Mouse (Mus musculus) ovary, postnatal 10 days (tissue): ENCODE data around the gene D10Wsu102e.

Experiments
- DNase-seq: peaks from one replicate; pipeline ENCODE4 v3.0.0; 2022; ENCODE audit warnings: low spot score

D10Wsu102e gene

DNA sequence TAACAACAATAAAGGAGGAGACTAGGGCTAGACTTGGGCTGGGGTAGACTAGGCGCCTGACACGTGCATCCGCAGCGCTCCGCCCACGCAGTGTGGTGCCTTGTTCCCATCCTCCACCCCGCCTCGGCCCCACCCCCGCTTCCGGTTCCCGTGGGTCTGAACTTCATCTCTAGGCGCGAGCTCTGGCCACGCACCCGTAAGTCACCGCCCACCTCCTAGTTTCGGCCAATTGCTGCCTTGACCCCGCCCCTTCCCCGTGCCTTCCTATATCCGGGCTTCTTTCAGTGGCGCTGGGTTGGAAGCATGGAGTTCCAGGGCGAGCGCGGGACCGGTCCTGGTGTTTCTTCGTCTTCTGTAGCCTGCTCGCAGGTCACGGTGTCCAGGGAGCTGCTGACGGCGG is at the start of gene D10Wsu102e:
Gene D10Wsu102e (plus strand): TSS at position 266 of the 400 bp plus-strand sequence.
- DNase-seq, result peak; percentile 87

DNA sequence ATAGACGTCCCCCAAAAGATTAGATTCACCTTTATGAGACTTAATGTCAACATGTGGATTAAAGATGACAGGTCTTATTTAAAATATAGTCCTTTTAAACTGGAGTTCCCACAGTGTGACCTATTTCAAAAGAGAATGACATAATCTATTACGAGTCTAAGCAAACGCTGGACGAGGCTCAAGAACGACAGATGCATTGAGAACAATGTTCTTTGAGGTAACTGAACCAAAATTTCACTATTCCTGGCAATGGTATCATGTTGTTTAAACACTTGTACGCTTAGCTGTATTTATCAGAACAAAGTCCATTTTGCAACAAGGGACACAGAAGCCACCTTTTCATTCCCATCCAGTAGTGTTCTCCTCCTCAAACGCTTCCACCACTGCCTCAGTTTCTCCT is 49.7 kb upstream of the D10Wsu102e start:
- DNase-seq, result no peak

DNA sequence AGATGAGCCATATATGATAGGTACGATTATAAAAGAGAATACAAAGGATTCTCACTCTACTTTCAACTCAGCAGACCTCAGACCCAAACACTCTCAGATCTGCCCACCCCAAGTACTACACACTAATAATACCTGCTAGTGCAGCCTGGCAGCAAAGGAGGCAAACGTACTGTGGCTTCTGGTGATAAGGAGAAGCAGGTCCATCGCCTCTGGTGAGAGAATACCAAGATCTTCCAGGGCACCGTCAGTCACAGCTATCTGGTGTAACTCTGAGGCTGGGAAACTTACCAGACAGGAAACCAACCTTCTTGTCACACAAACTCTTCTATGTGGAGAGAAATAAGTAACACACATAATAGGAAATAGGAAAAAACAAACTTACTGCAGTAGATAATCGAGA is 47.0 kb upstream of the D10Wsu102e start:
- DNase-seq, result no peak

DNA sequence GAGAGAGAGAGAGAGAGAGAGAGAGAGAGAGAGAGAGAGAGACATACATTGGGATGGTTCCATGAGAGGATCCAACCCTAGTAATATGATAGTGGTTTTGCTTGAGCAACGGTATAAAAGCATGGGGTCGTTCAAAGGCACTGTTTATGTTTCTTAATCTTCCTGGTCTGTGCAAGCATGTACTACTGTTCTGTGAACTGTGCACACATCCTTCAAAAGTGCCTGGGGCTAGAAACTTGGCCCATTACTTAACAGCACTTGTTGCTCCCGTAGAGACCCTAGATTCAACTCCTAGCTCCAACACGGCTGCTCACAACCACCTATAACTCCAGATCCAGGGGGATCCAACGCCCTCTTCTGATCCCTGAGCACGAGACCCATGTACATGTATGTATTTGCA is 39.6 kb upstream of the D10Wsu102e start:
- DNase-seq, result no peak

DNA sequence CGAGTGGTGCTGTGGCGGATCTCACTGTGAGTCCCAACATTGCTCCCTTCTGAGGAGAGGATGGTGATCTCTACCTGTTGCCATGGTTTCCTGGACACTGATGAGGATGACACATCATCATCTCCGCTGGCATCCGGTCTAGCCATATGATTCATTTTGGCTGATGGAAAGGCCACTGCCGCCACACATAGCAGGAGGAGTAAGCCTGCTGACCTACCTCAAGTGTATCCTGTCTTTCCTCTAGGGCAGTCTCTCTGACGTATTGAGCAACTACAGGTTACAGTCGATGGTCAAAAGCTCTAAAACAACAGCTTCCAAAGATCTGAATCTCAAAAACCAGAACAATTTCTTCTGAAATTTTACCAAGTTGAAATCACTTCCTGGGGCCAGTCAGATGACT is 39.2 kb upstream of the D10Wsu102e start:
- DNase-seq, result no peak

DNA sequence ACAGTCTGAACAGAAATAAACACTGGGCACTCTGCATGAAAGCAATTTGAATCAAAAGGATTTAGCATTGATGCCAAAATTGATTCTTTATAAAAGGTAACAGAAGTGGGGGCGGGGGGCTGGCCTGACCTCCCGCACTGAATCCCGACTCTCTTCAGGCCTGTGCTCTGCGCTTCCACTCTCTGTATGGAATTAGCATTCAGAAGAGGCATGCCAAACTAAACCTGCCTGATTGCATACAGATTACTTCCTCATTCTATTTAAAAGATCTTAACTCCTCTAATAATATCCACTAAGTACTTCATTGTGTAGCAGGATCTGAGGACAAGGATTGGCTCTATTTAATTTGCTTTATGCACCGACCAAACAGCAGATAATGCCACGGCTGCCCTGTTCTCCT is 38.5 kb upstream of the D10Wsu102e start:
- no peak for DNase-seq

DNA sequence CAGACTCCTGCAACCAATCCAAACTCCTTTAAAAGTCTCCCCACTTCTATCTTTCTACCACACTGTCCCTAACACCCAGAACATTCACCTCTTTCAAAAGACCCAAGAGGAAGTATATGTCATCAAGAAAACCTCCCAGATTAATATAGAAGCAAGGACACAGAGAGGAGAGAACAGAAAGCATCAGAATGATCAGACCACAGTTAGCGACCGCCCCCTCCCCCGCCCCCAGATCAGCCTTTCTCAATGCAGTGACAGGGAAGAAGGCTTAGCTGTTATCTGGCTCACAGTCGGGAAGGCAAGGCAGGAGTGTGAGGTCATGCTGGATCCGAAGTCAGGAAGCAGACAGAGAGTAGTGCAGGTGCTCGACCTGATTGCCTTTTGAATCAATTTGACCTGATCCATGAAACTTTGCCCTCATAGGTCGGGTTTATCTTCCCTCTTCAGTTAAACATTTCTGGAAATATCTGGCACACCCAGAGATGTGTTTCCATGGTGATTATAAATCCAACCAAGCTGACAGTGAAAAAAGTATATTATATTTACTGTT is 37.4 kb upstream of the D10Wsu102e start:
- DNase-seq, result no peak

DNA sequence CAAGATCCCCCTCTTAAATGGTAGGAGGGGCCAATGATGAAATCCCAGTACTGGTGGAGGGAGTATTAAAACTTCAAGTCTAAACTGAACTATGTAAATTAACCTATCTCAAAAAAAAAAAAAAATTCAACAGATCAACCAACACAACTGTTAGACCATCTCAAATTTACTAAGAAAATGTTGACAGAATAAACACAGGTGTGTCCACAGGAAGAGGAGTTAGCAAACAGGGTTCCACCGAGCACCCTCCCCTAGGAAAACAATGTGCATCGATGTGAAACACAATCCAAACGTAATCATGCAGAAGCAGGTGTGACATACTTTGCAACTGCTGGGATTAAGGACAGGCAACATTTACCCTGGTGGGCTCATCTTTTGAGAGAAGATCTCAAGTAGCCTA is 35.1 kb upstream of the D10Wsu102e start:
- no peak for DNase-seq

DNA sequence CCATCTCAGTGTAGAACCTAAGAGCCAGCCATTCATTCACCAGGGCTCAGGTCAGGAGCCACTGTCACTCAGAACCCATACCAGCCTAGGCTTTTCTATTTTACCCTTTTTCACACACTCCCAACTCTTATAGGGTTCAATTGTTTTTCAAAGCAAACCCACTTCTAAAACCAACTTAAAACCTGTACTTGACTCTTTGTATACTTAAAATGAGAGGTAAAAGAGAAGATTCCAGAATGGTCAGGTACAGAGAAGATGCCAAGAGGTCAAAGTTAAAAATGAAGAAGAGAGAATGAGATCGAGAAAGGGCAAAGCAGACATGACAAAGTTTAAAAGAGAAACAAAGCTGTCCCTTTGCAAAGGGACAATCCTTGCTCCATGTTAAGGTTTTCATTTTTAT is 34.1 kb upstream of the D10Wsu102e start:
- DNase-seq, result no peak

DNA sequence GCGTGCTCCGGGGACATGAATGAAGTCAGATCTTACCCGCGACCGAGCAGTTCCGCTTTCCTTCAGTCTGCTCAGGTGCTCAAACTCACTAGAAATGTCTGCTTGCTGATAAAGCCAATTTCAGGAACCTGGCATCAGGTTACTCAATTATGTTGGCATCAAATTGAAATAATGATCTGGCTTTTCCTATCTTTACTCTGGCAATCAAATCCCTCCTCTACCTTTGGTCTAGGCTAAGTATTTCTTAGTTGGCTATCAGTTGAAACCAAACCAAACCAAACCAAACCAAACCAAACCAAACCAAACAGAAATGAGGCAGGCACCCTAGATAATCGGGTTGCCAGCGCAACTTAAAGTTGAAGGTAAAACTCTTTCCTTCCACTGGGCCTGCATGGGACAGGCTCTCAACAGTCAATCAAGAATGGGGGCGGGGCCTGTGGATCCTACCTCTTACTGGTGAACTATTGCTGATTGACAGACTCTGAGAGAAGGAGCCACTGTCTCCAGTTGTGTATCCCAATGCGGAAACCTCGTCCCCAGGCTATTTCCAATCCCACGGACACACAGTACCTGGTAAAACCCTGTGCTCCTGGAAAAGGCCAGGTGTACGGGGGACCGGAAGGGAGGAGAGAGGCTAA is 33.3 kb upstream of the D10Wsu102e start:
- no peak for DNase-seq

DNA sequence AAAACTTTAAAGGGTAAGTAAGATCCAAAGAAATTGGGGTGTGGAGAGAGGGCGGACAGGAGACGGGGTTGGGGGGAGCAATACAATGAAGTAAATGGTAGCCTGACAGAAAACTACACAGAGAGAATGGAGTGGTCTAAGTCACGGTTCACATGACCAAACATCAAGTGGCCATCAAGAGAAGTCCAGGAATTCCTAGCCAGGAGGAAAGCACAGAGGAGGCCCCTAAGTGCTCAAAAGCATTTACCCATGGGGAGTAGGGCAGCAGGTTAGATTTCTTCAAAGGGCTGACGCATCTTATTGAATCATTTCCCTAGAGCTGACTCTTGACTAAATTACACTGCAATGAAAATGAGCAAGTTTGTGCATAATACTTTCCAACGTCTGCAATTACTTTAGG is 31.2 kb upstream of the D10Wsu102e start:
- DNase-seq, result no peak

DNA sequence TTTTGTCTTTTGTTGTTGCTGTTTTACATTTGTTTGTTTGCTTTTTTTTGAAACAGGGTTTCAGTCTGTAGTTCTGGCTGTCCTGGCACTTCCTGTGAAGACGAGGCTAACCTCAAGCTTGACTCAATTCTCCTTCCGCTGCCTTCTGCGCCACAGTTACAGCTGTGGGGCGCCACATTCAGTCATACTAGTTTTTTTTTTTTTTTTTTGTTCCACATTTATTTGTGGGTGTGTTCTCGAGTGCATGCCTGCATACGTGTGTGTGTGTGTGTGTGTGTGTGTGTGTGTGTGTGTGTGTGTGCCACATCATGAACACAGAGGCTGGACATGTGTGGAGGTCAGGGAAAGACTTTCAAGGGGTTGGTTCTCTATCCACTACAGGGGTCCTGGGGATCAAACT is 29.7 kb upstream of the D10Wsu102e start:
- DNase-seq, result no peak

DNA sequence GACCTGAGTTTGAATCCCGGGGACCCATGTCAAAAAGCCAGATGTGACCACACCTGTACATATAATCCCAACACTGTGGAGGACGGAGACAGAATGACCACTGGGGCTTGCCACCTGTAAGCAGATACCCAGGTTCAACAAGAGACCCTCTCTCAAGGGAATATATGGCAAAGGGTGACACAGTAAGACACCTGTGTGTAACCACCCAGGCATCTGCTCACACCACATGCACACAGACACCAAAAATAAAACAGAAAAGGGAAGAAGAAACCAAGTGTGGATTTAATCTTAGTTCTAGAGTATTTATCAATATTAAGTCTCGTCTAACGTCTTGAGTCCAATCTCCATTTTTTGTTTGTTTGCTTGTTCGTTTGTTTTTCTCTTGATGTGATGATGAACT is 28.2 kb upstream of the D10Wsu102e start:
- no peak for DNase-seq

DNA sequence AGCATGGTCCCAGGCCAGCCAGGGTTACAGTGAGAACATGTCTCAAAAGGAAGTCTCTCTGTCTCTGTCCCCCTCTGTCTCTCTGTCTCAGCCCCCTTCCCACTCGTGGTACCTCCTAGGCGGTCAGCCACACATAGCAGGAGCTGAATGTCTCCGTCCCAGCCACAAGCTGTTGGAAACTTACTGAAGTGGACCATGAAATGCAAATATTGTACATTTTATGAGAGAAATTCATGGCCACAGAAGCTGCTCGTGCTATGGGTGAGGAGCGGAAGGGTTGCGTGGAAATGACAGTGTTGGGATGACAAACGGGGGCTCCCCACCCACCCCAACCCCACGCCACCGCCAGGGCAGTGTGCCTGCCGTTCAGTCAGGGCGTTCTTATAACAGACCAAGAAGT is 27.4 kb upstream of the D10Wsu102e start:
- DNase-seq, result no peak

DNA sequence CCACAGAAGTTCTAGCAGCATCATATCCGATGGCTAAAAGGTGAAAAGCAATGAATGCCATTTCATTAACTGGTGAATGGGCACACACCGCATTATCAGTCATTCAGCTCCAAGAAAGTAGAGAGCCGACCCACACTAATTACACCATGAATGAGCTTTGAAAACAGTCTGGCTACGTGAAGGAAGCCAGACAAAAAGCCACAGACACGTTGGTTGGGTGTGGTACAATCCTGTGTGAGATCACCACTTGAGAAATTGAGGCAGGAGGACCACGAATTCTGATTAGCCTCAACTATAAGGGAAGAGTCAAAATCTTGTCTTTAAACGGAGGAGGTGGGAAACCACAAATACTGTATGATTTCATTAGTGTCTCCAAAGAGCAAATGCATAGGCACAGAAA is 23.7 kb upstream of the D10Wsu102e start:
- no peak for DNase-seq

DNA sequence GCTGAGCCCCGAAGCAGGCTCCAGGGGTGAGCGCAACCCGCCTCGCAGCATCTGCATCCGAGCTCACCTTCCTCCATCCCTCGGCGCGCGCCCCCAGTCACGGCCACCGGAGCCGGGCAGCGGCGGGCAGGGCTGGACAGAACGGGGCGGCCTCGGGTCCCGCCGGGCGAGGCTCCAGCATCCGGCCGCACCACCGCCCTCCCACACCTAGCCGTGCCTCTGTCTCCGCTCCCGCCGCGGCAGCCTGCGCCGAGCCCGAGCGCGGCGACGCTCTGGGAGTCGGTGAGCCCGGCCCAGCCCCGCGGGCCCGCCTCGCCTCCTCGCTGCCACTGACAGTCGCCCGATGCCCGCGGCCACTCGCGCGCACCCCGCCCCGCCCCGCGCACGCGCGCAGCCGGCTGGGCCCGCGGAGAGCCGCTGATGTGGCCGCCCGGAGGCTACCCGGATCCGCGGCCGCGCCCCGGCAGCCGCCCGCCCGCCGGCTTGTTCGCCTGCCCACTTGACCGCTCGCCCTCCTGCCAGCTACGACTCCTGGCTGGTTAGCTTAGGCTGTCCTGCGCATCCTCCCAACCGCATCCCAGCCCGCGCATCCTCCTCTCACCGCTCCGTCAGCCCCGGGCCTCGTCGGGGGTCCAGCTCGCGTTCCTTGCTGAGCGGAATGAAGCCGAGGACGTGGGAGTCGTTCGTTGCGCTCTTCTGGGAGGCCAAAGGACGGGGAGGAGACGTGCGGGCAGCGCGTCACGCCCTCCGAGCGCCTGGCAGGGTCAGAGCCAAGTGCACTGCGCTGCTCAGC is 22.7 kb upstream of the D10Wsu102e start, which contains the start of gene Slc41a2:
Gene Slc41a2 (minus strand): TSS at position 724 of the 793 bp plus-strand sequence.
- peak; percentile 32 for DNase-seq

DNA sequence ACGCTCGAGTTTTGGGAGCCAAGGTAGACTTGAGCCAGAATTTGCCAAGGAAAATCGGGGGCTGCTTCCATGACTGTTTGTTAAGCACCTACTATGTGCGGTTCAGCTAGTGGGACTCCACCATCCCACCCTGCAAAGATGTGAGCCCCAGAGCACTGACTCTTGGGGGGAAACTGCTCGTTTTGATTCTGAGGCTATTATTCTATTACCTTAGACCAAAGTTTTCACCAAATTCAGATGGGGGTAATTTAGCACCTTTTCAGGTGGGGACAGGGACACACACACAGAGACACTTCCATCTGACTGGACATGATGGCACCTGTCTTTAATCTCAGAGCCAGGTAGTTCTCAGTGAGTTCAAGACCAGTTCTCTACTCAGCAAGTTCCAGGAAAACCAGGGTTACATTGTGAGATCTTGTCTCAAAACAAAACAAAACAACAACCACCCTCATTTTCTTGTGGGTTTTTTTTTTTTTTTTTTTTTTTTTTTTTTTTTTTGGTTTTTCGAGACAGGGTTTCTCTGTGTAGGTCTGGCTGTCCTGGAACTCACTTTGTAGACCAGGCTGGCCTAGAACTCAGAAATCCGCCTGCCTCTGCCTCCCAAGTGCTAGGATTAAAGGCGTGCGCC is 21.9 kb upstream of the D10Wsu102e start:
- DNase-seq, result no peak

DNA sequence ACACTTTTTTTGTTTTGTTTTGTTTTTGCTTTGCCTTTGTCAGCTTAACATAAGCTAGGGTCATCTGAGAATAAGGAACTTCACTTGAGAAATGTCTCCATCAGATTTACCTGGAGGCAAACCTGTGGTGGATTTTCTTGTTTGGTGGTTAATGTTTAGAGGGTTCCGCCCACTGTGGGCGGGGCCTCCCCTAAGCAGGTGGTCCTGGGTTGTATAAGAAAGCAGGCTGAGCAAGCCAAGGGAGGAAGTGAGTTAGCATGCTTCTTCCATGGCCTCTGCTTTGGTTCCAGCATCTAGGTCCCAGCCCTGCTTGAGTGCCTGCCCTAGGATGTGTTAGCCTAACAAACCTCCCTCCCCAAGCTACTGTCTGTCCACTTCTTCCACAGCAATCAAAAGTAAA is 18.8 kb upstream of the D10Wsu102e start:
- no peak for DNase-seq

DNA sequence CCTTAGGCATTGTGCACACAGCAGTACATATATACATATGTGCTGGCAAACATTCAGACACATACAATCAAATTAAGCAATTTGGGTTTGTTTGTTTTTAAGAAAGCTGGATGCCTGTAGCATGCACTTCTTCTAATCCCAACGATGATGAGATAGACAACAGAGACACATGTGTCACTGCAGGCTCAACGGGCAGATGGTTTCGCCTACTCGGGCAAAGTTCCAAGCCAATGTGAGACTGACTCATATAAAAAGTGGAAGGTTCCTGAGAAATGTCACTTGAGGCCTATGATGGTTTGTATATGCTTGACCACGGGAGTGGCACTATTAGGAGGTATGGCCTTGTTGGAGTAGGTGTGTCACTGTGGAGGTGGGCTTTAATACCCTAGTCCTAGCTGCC is 16.9 kb upstream of the D10Wsu102e start:
- DNase-seq, result no peak

DNA sequence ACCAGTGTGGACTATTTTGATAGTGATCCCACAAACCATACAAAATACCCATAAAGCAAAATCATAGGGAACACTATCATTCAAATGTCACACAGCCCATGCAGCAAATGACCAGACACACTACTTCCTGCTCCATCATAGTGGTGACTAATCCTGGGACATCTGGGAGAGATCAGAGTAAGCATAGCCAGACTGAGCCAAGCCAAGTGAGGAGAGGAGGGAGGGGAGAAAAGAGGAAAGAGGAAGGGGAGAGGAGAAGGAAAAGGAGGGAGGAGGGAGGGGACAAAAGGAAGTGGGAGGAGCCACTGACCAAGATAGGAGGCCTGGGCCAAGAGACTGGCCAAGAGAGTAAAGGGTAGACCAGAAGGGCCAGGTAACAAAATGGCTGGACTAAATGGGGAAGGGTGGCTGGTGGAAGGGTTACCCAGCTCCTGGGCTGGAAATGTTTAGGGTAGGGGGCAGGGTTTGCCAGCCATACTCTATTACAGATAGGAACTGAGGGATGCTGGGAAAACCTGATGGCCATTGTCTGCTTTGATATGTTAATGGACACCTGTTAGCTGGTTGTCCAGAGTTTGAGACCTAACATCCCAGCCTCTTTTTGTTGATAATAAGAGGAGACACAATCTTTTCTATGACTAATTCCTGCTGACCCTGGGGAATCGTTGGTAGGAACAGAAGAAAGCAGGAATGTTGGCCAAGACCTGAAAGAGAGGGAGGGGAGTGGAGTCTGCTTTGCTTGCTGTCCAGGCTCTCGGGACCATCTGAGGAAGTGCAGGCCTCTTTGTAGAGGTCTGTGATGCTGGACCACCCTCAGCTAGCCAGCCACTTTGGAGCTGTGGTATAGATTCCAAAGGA is 16.0 kb upstream of the D10Wsu102e start:
- DNase-seq, result no peak

DNA sequence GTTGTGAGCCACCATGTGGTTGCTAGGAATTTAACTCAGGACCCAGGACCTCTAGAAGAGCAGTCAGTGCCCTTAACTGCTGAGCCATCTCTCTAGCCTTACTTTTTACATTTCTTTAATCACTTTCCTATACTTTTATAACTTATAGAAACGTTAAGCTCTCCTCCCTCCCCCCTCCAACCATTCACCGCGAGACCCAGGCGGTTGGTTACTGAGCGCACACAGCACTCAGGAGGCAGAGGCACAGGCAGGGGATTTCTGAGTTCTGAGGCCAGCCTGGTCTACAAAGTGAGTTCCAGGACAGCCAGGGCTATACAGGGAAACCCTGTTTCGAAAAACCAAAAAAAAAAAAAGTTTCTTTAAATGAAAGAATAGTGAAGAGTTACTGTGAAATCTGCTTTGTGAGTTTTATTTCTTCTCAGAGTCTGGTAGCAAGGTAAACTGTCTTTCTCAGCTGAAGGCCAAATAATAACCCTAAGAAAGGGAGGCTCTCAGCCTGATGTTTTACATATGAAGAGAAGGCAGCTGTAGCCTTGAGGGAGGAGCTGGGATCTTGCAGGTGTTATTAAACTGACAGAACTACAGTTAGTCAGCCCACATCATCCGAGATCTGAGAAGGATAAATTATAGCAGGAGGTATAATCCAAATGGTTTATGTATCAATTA is 14.2 kb upstream of the D10Wsu102e start:
- no peak for DNase-seq

DNA sequence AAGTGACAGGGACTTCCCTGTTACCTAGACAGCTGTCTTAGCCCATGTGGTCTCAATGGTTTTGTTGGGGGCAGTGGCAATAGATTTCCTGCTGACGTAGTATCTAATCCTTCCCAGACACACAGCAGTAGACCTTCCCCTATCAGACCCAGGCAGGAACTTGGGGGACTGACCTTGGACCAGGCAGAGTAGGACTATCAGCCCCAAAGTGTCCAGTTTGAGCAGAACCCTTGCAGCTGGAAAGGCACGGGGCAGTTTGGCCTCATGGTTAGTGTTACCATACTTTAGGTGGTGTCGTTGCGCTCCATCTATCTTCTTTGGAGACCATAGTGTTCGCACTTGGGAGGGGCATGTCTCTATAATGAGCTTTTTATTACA is 13.7 kb upstream of the D10Wsu102e start:
- DNase-seq, result no peak
